Comparison of ENCODE assay signal across 8 mouse cellular contexts in genomic region chr6:58603485-58604090, GRCm38 (mm10). TPM values are rescaled to one million over a fixed set of nuclear protein-coding genes. Genes with fewer than 3 reads are reported as not detected.
DNase-seq lines count a peak whose midpoint lies in the region; ATAC-seq and TF ChIP-seq lines count a peak whose summit lies in the region.
"Not testable (repeated sequence)": the region's sequence is repeated elsewhere in the genome, so short reads cannot be mapped to it uniquely, and the experiment has no call there.

No protein-coding gene starts in this region.

- not testable (repeated sequence) for H3K27ac ChIP-seq in limb, embryonic 14.5 days (replicated peaks; ENCODE audit: low read depth, low read length)

- H3K9ac ChIP-seq in limb, embryonic 14.5 days (ENCODE audit: low read depth, low read length, severe bottlenecking), result not testable (repeated sequence)

- TF ChIP-seq POLR2A in limb, embryonic 14.5 days (IDR thresholded peaks at IDR 0.05; ENCODE audit: borderline replicate concordance, extremely low read depth, insufficient read depth, insufficient read length), result not testable (repeated sequence)

- H3K4me1 ChIP-seq in limb, embryonic 14.5 days (ENCODE audit: control insufficient read depth, insufficient read depth, low read length), result not testable (repeated sequence)

- intact Hi-C loops in heart, postnatal 10 days (cut with DNase I), result loop anchor here (1.0 to 5.0 kb wide), 2 partner anchors 56 to 167 kb away; no protein-coding TSS in a partner anchor

- not testable (repeated sequence) for H3K27me3 ChIP-seq in limb, embryonic 14.5 days (ENCODE audit: control insufficient read depth, insufficient read depth, low read length)

- not testable (repeated sequence) for H3K4me3 ChIP-seq in limb, embryonic 14.5 days (replicated peaks; ENCODE audit: low read length)

- DNase-seq in CD4-positive, CD25-positive, alpha-beta regulatory T cell, adult 2 months (ENCODE audit: low read depth, low spot score), result peak; percentile 60
- DNase-seq in heart, postnatal 10 days, result peak; percentile 44 to 56
- peak; percentile 54 for DNase-seq in kidney, adult 9 months
- peak; percentile 50 for DNase-seq in limb, embryonic 14.5 days (ENCODE audit: low spot score)
- DNase-seq in retina, postnatal 7 days (ENCODE audit: low read depth, low spot score), result peak; percentile 30

- 68% methylated on average over 3 of the region's 3 CpGs for WGBS in limb, embryonic 14.5 days

- H3K4me2 ChIP-seq in limb, embryonic 14.5 days (replicated peaks; ENCODE audit: low read depth, low read length, severe bottlenecking), result not testable (repeated sequence)

- not testable (repeated sequence) for H3K9me3 ChIP-seq in limb, embryonic 14.5 days (ENCODE audit: control insufficient read depth, low read length)

- ATAC-seq in cerebellum, adult (ENCODE audit: insufficient number of reproducible peaks, low FRiP score, low TSS enrichment), result peak; percentile 28; the same call in 1 of the 2 replicates
- ATAC-seq in erythroid progenitor cell, adult 5-6 weeks (replicated peaks; ENCODE audit: low FRiP score, poor library complexity, severe bottlenecking), result peak; percentile 43; the same call in 1 of the 2 replicates
- ATAC-seq in limb, embryonic 14.5 days (ENCODE audit: low FRiP score, low read depth), result 0 out of 2 replicates have a peak, but pooled peaks have one; percentile 36
- peak; percentile 81 for ATAC-seq in megakaryocyte progenitor cell, adult 5-6 weeks (replicated peaks; ENCODE audit: poor library complexity)

- H3K36me3 ChIP-seq in limb, embryonic 14.5 days (ENCODE audit: control insufficient read depth, insufficient read depth, low read length), result not testable (repeated sequence)

RNA-seq across cellular contexts. Expression of gene Abcg2, which starts 19.3 kb away (rescaled TPM):
- 226 and 296 TPM in 2 replicates for total RNA-seq in erythroid progenitor cell, adult 5-6 weeks (2015; ENCODE audit: low replicate concordance)
- total RNA-seq in erythroid progenitor cell, adult 5-6 weeks (2017; ENCODE audit: low replicate concordance), result 601 and 799 TPM in 2 replicates
- 10 to 100 TPM; 42.7 to 50.4 TPM for total RNA-seq in heart, postnatal 10 days (2021)
- polyA plus RNA-seq in limb, embryonic 14.5 days (2012; rRNA removed), result 28.9 and 29.5 TPM in 2 replicates
- polyA plus RNA-seq in limb, embryonic 14.5 days (2014; fragmentation: Nextera tagmentation; extraction: Ambion mirVana), result 42.9 and 45.4 TPM in 2 replicates
- total RNA-seq in megakaryocyte progenitor cell, adult 5-6 weeks (2015), result 26.8 and 27.9 TPM in 2 replicates
- total RNA-seq in megakaryocyte progenitor cell, adult 5-6 weeks (2017), result 29.7 and 67.5 TPM in 2 replicates

Comparison
In these comparisons a context has a peak if more than half of its experiments do, and no peak if none do; other contexts are left out.
1. ATAC-seq: peak in every context shown above with its lines; median percentile 81 in megakaryocyte progenitor cell, adult 5-6 weeks; 43 in erythroid progenitor cell, adult 5-6 weeks; 36 in limb, embryonic 14.5 days; 28 in cerebellum, adult.